Mouse (Mus musculus) v-Abl transformed pro-B cells (cell line): ENCODE measurements around the gene Lipi.

Experiments
- in situ Hi-C, 2 experiments: fragments of 400-800 bp; cut with MboI; formaldehyde crosslinking; loops; one replicate each; pipeline ENCODE4 v1.15.1; 2025; ENCODE audit not compliant: unreplicated experiment in 2 of 2

The Lipi gene

DNA sequence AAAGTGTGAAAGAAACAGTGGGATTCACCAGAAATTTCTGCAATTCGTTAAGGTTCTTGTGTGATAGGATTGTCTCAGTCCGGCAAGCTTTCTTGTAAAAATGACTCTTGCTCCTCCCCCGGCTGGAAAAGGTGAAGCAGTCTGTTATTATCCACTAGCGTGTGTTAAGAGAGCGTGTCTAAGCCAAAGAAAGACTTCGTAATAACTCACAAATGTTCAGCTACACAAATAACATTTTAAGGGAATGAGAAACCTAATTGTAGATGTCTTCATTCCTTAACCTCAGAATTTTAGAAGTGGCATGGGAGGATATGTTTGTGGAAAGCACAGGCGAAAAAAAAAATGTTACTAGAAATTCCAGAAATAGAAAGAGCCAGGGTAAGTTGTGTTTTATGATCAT, at the start of gene Lipi:
Lipi (minus strand) TSS at position 101 of the 400 bp plus-strand sequence.
- in situ Hi-C loops, result no loop called here

DNA sequence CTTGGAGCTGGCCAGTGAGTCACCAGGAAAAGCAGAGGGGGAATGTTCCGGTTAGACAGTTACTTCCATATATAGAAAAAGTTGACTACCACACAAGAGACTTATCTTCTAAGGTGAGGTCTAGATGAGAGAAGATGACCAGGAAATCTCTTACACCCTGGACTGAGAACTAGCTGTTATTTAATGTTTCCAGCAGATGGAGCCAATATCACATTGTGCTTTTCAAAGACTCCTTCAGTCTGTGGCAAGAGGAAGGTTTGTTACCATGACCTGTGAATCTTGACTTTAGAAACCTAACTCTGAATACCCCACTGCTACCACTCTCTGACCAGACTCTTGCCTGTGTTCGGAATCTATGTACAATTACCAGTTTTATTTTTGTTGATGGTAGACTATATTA, 42.0 kb upstream of the Lipi start:
- in situ Hi-C loops, result no loop called here

DNA sequence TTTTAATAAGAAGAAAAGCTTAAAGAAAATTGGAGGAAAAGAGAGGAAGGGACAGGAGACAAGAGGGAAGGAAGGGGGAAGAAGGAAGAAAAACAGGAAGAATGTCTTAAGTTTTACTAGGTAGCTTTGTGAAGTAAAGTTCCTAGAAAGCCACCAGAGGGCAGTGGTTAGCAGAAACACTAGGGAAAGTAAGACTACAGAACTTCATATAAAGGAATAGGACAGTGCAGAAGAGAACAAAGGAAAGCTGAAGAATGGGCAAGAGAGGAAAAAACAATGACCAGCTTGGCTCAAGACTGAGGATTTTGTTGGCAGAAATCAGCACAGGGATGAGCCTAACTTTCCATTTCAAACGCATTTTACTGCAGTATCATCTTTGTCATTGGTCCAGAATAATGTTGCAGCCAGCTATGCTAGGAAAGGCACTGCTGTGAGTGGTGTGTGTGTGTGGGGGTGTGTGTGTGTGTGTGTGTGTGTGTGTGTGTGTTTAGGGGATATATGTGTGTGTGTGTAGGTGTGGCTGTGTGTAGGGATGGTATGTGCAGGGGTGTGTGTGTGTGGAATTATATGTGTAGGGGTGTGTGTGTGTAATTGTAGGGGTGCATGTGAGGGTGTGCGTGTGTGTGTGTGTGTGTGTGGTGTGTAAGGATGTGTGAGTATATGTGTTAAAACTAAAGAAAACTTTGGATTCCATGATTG, 31.9 kb upstream of the Lipi start:
- in situ Hi-C loops, result no loop called here

DNA sequence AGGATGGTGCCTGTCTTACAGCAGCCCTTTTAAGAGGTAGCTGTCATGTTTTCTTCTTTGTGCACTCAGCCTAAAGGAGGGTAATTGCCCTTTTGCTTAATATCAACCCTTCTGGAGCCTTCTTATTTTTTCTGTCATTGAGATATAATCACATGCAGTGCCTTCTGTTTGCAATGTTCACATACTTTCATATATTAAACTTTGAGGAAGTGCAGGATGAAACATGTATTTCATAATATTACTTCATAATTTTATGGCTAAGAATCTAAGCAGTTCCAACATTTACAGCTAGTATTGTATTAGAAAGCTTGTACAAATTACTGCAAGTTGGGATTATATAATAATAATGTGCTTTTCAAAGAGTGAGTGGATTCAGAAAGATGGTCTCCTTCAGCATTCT, 26.7 kb upstream of the Lipi start:
- in situ Hi-C loops, result no loop called here

DNA sequence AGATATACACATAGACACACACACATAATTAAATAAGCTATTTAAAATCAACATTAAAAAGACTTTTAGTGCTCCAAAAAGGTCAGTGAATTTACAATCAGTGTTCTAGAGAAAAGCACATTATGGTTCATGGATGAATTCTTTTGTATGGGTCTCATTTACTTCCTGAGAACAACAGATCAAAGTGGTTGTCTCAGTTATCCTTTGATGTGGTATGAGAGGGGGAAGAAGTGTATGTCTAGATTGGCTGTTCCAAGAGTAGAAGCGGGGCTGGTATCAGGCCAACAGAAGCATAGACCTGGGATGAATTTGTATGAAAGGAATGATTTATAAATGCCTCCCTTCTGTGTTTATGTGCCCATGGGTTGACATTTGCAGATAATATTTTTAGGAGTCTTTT, 20.6 kb upstream of the Lipi start:
- in situ Hi-C loops, result no loop called here

DNA sequence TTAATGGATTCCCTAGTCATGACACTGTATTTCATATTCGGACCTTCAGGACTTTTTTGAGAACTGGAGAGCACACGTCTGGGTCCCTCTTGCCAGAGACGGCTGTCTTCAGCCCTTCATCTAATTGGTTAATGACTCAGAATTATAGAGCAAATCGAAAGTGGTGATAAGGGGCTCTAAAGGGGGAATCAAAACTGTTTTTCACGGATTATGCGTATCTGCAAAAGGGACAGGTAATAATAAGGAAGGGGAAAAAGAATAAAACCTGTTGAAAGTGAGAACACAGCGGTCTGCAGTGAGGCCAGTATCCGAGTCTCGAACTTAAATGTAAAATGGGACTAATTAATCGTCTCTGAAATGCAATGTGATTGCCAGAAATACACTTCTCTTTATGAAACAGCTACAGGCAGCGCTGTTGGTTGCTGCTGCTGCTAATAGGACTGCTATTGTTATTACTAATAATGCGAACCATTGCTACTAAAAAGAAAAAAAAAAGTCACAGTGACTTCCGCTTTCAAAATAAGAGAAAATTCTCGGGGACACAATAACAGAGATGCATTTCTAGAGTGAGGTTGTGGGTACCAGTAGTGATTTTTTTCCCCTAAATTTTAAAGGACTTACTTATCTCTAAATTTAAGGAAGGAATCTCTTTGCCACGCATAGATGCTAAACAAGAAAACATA, 7.8 kb upstream of the Lipi start:
- in situ Hi-C loops, result no loop called here

DNA sequence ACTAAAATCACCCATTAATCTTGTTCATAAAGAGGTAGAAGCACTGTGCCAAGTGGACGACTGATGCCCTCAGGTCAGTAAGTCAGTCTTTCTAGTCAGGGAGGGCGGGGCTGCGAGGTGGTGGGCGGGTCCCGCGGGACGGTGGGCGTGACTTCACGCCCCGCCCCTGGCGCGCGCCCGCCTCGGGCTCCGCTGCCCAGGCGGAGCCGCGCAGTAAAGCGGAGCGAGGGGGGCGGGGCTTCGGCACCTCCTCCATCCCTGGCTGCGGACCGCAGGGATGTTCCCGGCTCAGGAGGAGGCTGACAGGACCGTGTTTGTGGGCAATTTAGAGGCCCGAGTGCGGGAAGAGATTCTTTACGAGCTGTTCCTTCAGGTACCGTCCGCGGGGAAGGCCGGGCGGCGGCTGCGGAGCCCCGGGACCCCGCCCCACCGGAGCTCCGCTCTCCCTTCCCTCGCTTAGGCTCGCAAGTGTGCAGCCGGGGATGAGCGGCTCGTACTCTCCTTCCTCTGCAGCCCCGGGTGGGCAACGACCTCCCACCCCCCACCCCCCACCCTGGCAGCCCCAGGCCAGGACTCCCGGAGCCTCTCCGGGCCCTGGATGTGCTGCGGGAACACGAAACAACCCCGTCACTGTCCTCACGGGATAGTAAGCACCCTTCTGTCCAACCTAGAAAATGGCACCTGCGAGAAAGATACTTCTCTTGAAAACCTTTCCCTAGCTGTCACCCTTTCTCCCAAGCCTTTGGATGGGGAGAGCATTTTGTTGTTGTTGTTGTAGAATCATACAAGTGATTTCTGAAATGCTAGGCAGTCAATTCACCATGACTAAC, 7.0 kb upstream of the Lipi start, which contains the start of gene Rbm11:
Rbm11 (plus strand) TSS at position 174 of the 830 bp plus-strand sequence.
- in situ Hi-C loops, result no loop called here

DNA sequence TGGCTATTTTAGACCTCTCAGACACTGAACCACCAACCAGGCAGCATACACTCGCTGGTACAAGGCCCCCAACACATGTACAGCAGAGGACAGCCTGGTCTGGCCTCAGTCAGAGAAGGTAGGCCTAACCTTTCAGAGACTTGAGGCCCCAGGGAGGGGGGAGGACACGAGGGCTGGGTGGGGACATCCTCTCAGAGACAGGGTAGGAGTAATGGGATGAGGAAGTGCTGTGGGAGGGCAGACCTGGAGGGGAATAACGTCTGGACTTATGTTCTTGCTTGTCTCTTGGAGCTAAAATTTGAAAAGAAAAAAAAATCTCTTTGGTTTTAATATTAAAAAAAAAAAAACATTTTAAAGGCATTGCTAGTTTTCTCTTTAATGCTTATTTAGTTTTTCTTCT, 605 bp upstream of the Lipi start:
- in situ Hi-C loops, result no loop called here

DNA sequence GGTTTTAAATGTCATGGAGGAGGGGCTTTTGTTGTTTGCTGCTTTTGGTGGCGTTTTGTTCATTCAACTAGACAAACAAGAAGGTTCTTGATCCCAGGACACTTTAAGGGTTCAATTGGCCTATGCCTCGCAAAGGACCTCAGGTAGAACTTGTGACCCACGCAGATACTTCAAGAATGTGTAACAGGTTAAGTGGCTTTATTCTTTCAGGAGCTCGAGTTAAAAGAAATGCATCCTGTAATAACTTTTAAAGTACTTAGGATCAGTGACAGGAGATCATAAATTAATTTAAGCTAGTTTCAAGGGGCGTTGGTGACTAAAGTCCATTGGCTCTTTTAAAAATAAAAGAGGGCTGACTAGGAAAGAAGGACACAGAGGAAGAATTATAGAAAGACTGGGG, 3.6 kb downstream of the Lipi start:
- in situ Hi-C loops, result no loop called here

DNA sequence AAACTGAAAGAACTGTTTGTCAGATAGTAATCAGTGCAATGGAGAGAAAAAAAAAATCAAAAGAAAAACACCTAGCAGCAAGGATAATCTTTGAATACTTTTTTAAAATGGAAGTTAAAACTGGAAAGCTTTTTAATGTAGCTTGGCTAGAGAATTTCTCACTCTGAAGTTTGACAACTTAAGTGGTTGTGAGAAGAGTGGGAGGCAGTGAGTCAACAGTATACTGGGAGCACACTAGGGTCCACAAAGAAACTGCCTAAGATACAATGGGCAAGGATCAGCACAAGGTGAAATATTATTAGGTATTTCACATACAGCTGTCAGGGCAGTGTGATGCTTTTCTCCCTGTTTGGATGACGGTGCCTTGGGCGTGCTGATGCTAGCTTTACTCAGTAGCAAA, 23.0 kb downstream of the Lipi start:
- in situ Hi-C loops, result no loop called here

DNA sequence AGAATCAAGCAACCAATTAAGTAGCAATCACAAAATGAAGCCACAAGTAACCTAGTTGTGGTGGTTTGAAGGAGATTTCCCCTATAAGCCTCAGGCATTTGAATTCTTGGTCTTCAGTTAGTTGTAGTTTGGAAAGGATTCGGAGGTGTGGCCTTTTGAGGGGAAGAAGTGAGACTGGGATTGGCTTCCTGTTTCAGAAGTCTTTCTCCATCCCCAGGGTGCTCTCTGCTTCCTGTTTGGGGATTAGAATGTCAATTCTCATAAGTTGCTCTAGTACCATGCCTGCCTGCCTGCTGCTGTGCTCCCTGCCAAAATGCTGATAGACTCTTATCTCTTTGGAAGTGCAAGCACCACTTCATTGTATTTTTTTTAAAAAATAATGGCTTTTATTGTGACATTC, 40.6 kb downstream of the Lipi start:
- in situ Hi-C loops, result no loop called here

DNA sequence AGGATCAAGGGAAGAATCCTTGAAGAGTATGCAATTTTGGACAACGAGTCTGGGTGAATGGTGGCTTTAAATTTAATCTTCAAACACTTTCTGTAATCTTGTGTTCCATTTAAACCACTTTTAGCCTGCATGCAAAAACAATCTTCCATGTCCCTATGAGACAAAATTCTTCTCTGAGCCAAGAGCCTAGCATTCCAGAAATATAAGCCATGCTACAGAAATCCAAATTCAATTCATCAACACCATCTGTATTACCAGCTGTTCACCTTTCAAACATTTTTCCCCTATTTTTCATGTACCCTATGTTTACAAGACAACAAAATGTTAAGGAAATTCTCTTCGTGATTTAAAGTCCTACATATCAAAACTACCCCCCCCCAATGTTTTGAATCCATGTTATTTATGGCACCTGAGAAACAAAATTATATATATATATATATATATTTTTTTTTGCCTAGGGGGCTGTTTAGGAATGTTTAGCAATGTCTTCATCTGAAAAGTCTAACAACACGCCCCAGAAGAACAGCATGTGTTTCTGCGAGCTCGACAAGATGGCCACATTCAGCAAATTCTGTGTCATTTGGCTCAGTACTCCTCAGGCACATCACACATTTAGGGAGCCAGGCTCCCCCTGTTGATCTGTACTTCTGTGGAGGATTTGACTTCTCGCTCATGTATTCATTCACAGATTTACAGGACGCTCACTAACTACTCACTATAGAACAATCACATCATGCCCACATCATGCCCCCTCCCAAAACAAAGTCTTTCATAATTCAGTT, 47.9 kb downstream of the Lipi start:
- in situ Hi-C loops, result no loop called here

DNA sequence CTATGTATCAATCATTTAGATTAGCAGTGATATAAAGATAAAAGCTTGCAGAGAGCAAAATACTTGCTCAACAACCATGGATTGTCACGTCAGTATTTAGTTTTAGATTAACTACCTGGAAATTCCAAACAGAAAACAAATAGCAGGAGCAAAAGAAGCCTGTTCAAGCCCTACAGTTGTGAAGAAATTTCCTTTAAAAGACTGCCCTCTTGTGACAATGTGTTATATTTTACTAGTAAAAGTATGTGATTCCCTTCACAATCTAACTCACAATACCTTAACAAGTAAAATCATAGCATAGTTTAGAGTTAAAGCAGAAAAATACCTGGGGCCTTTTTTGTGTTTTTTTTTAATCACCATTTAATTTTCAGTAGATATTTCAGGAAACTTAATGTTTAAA, 54.2 kb downstream of the Lipi start:
- in situ Hi-C loops, result no loop called here

DNA sequence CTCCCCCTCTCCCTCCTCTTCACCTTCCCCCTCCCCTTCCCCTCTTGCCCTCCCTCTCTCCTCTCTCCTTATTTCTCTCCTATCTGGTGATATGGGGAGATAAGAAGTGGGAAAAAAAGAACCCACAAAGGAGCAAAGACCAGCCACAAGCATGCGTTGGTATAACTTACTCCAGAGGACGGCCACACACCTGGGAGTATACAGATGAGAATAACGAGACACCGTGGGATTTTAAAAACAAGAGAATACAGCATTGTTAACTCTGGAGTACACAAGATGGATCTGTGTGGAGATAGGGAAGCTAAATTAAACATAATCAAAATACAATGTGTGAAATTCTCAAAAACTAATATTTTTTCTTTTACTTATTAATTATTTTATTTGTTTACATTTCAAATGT, 89.3 kb downstream of the Lipi start:
- in situ Hi-C loops, result no loop called here
